Mouse (Mus musculus): ENCODE data around the gene Hoxa6.

Gene Hoxa6

GRCm38 (mm10) chr6:52217459-52217768, 8.9 kb upstream of the Hoxa6 start:
- CTCF ChIA-PET: interaction anchor here (0.6 to 0.9 kb wide), 2 partner anchors 12 to 999 kb away, joined by 3 to 4 read pairs; no protein-coding TSS in a partner anchor

DNA sequence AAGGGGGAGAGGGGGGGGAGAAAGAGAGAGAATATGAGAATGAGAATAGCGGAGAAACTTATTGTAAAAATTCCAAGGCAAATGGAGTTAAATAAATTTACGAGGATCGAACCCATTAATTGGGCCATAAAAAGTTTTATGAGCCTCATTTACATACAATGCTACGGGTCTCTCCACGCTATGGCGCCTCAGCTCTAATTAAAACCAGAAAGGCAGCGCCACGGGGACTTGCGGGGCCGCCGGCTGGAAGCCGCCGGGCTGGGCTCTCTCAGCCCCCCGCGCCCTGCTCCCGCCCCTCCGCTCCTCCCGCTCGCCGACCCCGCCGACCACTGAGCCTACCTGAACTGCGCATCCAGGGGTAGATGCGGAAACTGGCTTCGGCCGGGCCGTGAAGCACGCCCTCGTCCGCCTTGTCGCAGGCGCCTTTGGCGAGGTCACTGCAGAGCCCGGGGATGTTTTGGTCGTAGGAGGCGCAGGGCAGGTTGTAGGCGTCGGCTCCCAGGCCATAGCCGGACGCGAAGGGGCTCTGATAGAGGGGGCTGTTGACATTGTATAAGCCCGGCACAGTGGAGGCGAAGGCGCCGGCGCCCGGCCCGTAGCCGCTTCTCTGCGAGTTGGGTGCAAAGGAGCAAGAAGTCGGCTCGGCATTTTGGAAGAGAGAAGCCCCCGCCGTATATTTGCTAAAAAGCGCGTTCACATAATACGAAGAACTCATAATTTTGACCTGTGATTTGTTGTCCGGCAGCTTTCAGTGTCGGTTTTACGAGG, 8.4 kb upstream of the Hoxa6 start:
- CTCF ChIA-PET: no interaction called here

- CTCF ChIA-PET: no interaction called here
Observed at GRCm38 (mm10) chr6:52215771-52216535, 7.4 kb upstream of the Hoxa6 start.

GRCm38 (mm10) chr6:52215070-52215469, 6.5 kb upstream of the Hoxa6 start:
- CTCF ChIA-PET: no interaction called here

DNA sequence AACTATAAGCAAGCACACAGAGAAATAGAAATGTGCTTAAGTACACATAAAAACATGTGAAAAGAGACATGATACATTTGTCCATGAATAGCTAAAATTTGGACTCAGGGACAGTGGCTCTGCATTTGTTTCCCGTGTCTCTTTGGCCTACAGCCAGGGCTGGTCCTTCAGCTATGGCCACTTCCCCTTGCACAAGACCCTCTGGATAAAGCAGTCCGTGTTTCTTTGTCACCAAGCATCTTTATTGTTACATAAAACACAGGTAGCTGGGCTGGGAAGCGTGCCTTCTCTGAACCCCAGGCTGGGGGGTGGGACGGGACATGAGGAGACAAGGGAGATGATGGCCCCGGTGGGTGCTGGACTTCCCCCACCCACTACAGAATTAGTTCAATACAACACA, 5.7 kb upstream of the Hoxa6 start:
- CTCF ChIA-PET: interaction anchor here (0.6 to 0.7 kb wide), 2 partner anchors 386 to 1041 kb away, joined by 4 read pairs; no protein-coding TSS in a partner anchor

- CTCF ChIA-PET: interaction anchor here (0.6 to 0.7 kb wide), 2 partner anchors 499 to 1040 kb away, joined by 4 to 14 read pairs; no protein-coding TSS in a partner anchor
Observed at GRCm38 (mm10) chr6:52213119-52213986, 4.8 kb upstream of the Hoxa6 start, which contains the start of the genes Hoxa3 and Gm28308. Gene Hoxa3, minus strand, starts transcription at chr6:52213336. Gene Gm28308, minus strand, starts transcription at chr6:52213339.

GRCm38 (mm10) chr6:52212556-52213118, 4.1 kb upstream of the Hoxa6 start:
- CTCF ChIA-PET: interaction anchor here (1.5 kb wide), 1 partner anchor 28 kb away, joined by 4 read pairs; the partner anchor contains the start of gene Hoxa10

DNA sequence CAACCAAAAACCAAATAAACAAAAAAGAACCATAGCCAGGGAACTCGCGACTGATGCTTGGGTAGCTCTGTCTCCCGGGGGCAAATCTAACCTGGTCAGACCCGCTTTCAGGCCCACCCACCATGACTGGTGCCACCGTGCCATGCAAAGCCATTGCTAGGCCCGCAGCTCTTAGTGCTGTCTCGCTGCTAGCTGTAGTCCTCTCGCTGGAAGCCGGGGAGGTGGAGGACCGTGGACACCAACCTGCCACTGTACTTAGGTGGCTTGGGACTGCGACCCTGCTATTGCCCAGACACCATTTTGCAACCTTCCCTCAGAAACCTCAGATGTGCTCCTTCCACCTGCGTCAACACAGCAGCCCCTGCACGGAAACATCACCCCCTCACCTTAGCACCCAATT, 3.4 kb upstream of the Hoxa6 start:
- CTCF ChIA-PET: interaction anchor here (0.8 to 1.5 kb wide), 2 partner anchors 9 to 29 kb away, joined by 3 to 4 read pairs; partner anchors contain the start of gene Hoxa10

- CTCF ChIA-PET: interaction anchor here (0.8 to 1.5 kb wide), 2 partner anchors 10 to 29 kb away, joined by 3 to 4 read pairs; partner anchors contain the start of gene Hoxa10
Observed at GRCm38 (mm10) chr6:52211170-52211935, 2.8 kb upstream of the Hoxa6 start.

GRCm38 (mm10) chr6:52209685-52210046, 1.1 kb upstream of the Hoxa6 start:
- CTCF ChIA-PET: interaction anchor here (1.0 kb wide), 1 partner anchor 12 kb away, joined by 4 read pairs; the partner anchor contains the start of gene Hoxa7

GRCm38 (mm10) chr6:52208868-52209684, 554 bp upstream of the Hoxa6 start:
- CTCF ChIA-PET: no interaction called here

DNA sequence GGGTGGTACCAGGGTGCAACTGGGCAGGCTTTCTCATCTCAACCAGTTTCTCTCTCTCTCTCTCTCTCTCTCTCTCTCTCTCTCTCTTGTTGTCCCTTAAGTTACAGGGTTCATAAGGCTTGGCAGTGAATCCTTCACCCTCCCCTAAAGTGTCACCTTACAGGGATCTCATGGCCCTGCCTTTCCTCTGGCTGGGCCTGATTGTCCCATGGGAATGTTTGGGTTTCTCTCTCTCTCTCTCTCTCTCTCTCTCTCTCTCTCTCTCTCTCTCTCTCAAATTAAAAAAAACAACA, 892 bp downstream of the Hoxa6 start:
- CTCF ChIA-PET: no interaction called here

DNA sequence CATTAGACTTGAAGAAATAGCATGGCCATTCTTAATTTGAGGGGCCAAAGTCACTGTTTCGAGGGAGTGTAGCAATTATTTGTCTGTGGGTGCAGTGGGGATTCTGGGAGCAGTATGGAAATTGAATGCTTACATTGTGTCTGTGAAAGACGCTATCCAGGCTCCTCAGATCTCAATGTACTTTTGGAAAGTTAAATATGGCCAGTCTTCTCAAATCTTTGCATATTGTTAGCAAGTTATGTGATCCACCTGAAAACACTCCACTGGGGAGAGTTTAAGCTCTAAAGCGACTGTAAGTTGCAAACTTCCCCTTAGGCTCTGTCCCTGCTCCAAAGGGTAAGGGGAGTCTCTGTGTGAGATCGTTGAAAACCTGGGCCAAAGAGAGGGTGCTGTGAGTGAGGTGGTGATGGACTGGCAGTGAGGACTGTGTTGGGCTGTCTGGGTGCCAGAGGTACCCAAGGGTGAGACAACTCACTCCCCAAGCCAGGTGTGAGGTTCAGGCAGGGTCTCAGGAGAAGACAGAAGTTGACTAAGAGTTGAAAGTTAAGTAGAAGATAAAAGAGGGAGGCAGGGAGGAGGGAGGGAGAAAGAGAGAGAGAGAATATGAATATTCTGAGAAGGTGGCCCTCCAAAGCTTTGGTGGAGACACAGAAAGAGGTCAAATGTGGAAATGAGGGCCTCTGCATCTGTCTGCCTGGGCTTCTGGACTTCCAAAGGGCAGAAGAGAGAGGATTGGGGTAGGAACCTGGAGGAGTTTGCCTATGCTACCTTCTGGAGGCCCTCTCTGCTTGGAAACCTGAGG, 1.4 kb downstream of the Hoxa6 start:
- CTCF ChIA-PET: no interaction called here

- CTCF ChIA-PET: no interaction called here
Observed at GRCm38 (mm10) chr6:52205638-52206621, 2.6 kb downstream of the Hoxa6 start.

- CTCF ChIA-PET: no interaction called here
Observed at GRCm38 (mm10) chr6:52205221-52205620, 3.3 kb downstream of the Hoxa6 start.

DNA sequence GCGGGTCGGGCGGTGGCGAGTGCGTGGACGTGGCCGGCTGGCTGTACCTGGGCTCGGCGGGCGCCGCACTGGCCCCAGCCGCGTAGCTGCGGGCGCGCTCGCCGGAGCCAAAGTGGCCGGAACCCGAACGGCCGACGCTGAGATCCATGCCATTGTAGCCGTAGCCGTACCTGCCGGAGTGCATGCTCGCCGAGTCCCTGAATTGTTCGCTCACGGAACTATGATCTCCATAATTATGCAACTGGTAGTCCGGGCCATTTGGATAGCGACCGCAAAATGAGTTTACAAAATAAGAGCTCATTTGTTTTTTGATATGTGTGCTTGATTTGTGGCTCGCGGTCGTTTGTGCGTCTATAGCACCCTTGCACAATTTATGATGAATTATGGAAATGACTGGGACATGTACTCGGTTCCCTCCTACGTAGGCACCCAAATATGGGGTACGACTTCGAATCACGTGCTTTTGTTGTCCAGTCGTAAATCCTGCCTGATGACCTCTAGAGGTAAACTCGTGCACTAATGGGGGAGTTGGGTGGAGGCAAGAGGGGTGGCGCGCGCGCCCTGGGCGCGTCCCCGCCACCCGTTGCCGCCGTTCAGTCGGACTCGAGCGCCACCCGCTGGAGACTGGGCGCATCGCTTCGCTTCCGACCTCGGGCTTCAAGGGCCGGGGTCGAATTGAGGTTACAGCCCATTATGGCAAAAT, 4.3 kb downstream of the Hoxa6 start, which contains the start of gene Hoxa5:
Gene Hoxa5, minus strand, starts transcription at position 538 of the 703 bp plus-strand sequence.
- CTCF ChIA-PET: no interaction called here

GRCm38 (mm10) chr6:52203371-52204049, 5.0 kb downstream of the Hoxa6 start:
- CTCF ChIA-PET: no interaction called here
